Comparison of ENCODE assay signal across 12 mouse cellular contexts in the genomic region with DNA sequence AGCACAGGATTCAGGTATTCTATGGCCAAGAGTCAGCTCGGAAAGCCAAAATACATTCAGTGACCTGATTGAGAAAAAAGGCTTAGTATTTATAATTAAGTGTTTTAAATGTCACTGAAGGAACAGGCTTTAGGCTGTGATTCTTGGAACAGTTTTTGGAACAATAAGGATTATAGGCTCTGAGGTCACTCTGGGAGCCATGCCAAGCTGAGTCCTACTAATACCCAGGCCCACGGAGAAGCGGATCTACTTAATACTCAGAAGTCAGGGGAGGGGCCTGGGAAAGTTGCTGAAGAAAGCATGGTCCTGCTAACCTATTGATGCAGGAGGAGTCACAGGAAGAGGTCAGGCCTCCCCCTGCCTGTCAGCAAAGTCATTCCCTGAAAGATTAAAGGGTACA.
DNase-seq lines count a peak whose midpoint lies in the region; ATAC-seq lines count a peak whose summit lies in the region.
"Had no signal": no experiment of that assay in that cellular context is flagged by ENCODE, and none has a peak within 500 bp of the region (broad histone marks: within the 10 kb centered on the region; RNA-seq: fewer than 3 reads in every experiment).

No protein-coding gene starts in this region.

- H3K4me1 ChIP-seq in hindbrain, embryonic 14.5 days (replicated peaks; ENCODE audit: control insufficient read depth, insufficient read depth, low read length), result 0 out of 2 replicates have a peak, but pooled peaks cover 5% of the 10 kb centered on the region
- H3K4me1 ChIP-seq in hindbrain, embryonic 12.5 days, result peaks cover 10% of the 10 kb centered on the region

- H3K4me3 ChIP-seq in hindbrain, embryonic 14.5 days (replicated peaks; ENCODE audit: low read length), result no peak overlapping the region
- H3K4me3 ChIP-seq in hindbrain, embryonic 12.5 days, result no peak overlapping the region

- H3K9ac ChIP-seq in hindbrain, embryonic 14.5 days, result no peak overlapping the region
- H3K9ac ChIP-seq in hindbrain, embryonic 12.5 days, result no peak overlapping the region
- H3K9ac ChIP-seq: forebrain, postnatal 0 days had no signal

- DNase-seq in hindbrain, embryonic 14.5 days (ENCODE audit: low spot score), result peak; percentile 35
- DNase-seq in lung, postnatal 10 days, result peak; percentile 60
- DNase-seq in lung, postnatal 25 days (ENCODE audit: low spot score), result no peak
- DNase-seq in kidney, postnatal 4 days, result peak; percentile 53 to 55
- no peak for DNase-seq in urinary bladder, adult 2 months (ENCODE audit: low spot score)
- DNase-seq in B cell, adult 2 months, result no peak
- DNase-seq: cerebellum, adult 11 months; forebrain, postnatal 0 days; gastrocnemius, postnatal 36 days; right cerebral cortex, postnatal 4 days; thymus, postnatal 36 days had no signal

- ATAC-seq in hindbrain, embryonic 14.5 days (ENCODE audit: low FRiP score), result no peak
- ATAC-seq in hindbrain, embryonic 12.5 days (ENCODE audit: low FRiP score), result no peak
- ATAC-seq: forebrain, postnatal 0 days had no signal

- no peaks in the 10 kb centered on the region for H3K36me3 ChIP-seq in hindbrain, embryonic 14.5 days (replicated peaks; ENCODE audit: control insufficient read depth, insufficient read depth)
- no peaks in the 10 kb centered on the region for H3K36me3 ChIP-seq in hindbrain, embryonic 12.5 days

- no peaks in the 10 kb centered on the region for H3K9me3 ChIP-seq in hindbrain, embryonic 14.5 days (ENCODE audit: control insufficient read depth, low read length)
- H3K9me3 ChIP-seq in hindbrain, embryonic 12.5 days (replicated peaks), result no peaks in the 10 kb centered on the region

- H3K4me2 ChIP-seq in hindbrain, embryonic 14.5 days (replicated peaks), result no peak overlapping the region
- H3K4me2 ChIP-seq in hindbrain, embryonic 12.5 days (replicated peaks), result no peak overlapping the region

- H3K27ac ChIP-seq in hindbrain, embryonic 14.5 days, result no peak overlapping the region
- H3K27ac ChIP-seq in hindbrain, embryonic 12.5 days, result no peak overlapping the region

- H3K27me3 ChIP-seq in hindbrain, embryonic 14.5 days (ENCODE audit: control insufficient read depth, insufficient read depth, low read length), result no peaks in the 10 kb centered on the region
- H3K27me3 ChIP-seq in hindbrain, embryonic 12.5 days, result no peaks in the 10 kb centered on the region

- WGBS in hindbrain, embryonic 14.5 days, result 52% methylated on average over 3 of the region's 3 CpGs
- 68% methylated on average over 3 of the region's 3 CpGs for WGBS in hindbrain, embryonic 12.5 days

Comparison
In these comparisons a context has a peak if more than half of its experiments do, and no peak if none do; other contexts are left out.
1. DNase-seq: peak in hindbrain, embryonic 14.5 days (single experiment), lung, postnatal 10 days (single experiment) and kidney, postnatal 4 days (2 of 2); none in lung, postnatal 25 days (single experiment), urinary bladder, adult 2 months (single experiment) and B cell, adult 2 months (0 of 2).